Mouse (Mus musculus) layer of hippocampus, postnatal 14 days (tissue): Measurements from ENCODE around the gene Sbk2. TPM values are rescaled to one million over a fixed set of nuclear protein-coding genes. Genes with fewer than 3 reads are reported as not detected.

Source experiments
- DNase-seq, 2 experiments: peaks; one replicate each; pipeline ENCODE4 v3.0.0; 2021 to 2022; ENCODE audit warnings: low spot score in 2 of 2, mixed read lengths in 1 of 2
- total RNA-seq, 2 experiments: library from RNA; stranded (reverse); gene quantifications; 2 replicates each; pipeline ENCODE4 v1.2.3; 2021

Gene Sbk2
- total RNA-seq, 2 experiments from 2014 or later, result not detected

GRCm38 (mm10) chr7:4953815-4954445 lies 10.3 kb downstream of the Sbk2 start:
- DNase-seq, result no peak

GRCm38 (mm10) chr7:4950561-4951342 lies 13.5 kb downstream of the Sbk2 start:
- DNase-seq, result no peak

- DNase-seq, result no peak
These were observed 15.8 kb downstream of the Sbk2 start for GRCm38 (mm10) chr7:4948386-4948785.

- DNase-seq, result no peak
These were observed 16.4 kb downstream of the Sbk2 start for GRCm38 (mm10) chr7:4947855-4948254.

- DNase-seq, result peak; percentile 91 to 93
These were observed 20.9 kb downstream of the Sbk2 start for GRCm38 (mm10) chr7:4943223-4943815.

GRCm38 (mm10) chr7:4942673-4943072 lies 21.5 kb downstream of the Sbk2 start:
- DNase-seq, result no peak

GRCm38 (mm10) chr7:4940068-4940479 lies 24.1 kb downstream of the Sbk2 start:
- DNase-seq, result peak; percentile 71 to 86

- peak in 1 of 2 experiments; percentile 51 for DNase-seq
These were observed 25.8 kb downstream of the Sbk2 start for GRCm38 (mm10) chr7:4938456-4938855.

- no peak for DNase-seq
These were observed 26.8 kb downstream of the Sbk2 start for GRCm38 (mm10) chr7:4937392-4937791.

GRCm38 (mm10) chr7:4936832-4937231 lies 27.4 kb downstream of the Sbk2 start:
- no peak for DNase-seq

GRCm38 (mm10) chr7:4934160-4934914 lies 29.9 kb downstream of the Sbk2 start:
- no peak for DNase-seq

- DNase-seq, result no peak
These were observed 31.1 kb downstream of the Sbk2 start for GRCm38 (mm10) chr7:4933103-4933502.

GRCm38 (mm10) chr7:4928323-4928722 lies 35.9 kb downstream of the Sbk2 start:
- no peak for DNase-seq

GRCm38 (mm10) chr7:4927711-4928110 lies 36.5 kb downstream of the Sbk2 start:
- no peak for DNase-seq

- DNase-seq, result no peak
These were observed 37.4 kb downstream of the Sbk2 start for GRCm38 (mm10) chr7:4926849-4927248.

- DNase-seq, result no peak
These were observed 38.5 kb downstream of the Sbk2 start, which contains the start of gene Ssc5d for GRCm38 (mm10) chr7:4925441-4926381. Gene Ssc5d (plus strand): TSS chr7:4925785.

GRCm38 (mm10) chr7:4924891-4925301 lies 39.3 kb downstream of the Sbk2 start:
- peak in 1 of 2 experiments; percentile 59 for DNase-seq

- DNase-seq, result no peak
These were observed 39.7 kb downstream of the Sbk2 start for GRCm38 (mm10) chr7:4924483-4924882.

- DNase-seq, result peak; percentile 60 to 65
These were observed 40.4 kb downstream of the Sbk2 start for GRCm38 (mm10) chr7:4923586-4924364.
